Comparison of ENCODE assay signal across 8 mouse cellular contexts in the genomic region with DNA sequence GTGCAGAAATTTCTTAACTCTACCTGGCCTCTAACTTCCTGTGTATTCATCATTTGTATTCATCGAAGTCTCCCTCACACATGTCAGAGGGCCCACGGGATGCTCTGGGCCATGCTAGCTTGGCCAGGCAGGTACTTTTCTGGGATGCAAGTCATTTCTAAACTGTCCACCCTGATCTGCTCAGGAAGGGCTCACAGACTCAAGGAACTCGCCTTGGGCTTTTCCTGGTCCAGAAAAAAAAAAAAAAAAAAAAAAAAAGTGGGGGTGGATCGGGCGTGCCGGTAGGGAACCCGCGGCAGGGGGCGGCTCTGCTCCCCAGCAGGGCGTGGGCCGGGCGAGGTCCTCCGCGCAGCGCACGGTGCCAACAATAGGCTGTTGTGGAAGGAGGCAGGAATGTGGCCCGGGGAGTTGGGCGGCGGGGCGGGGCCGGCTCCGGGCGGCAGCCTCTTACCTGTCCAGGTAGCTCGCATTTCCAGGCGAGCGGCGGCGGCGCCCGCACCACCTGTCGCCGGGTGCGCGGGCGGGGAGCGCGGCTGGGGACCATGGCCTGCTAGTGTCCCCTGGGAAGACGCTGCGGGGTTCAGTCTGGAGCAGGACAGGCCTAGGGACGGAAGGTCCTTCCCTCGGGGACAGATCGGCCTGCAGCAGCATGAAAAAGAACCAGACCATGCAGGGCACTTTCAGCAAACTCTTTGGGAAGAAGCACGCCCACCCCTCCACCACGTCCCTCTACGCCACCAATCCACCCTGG. TPM values are rescaled to one million over a fixed set of nuclear protein-coding genes. Genes with fewer than 3 reads are reported as not detected.
DNase-seq lines count a peak whose midpoint lies in the region; ATAC-seq and TF ChIP-seq lines count a peak whose summit lies in the region.

A gene (plus strand): TSS at position 460 of the 751 bp plus-strand sequence.

- H3K9ac ChIP-seq in ES-E14 (ENCODE audit: insufficient read depth, low read depth, low read length, poor library complexity, severe bottlenecking), result peak within 1 kb of the TSS; percentile 59
- H3K9ac ChIP-seq in midbrain, embryonic 12.5 days (replicated peaks), result peak within 1 kb of the TSS; percentile 37; the same call in 1 of the 2 replicates

- H3K9me3 ChIP-seq in ES-E14 (ENCODE audit: control insufficient read depth, insufficient read depth, low read depth, low read length), result no peaks in the 10 kb centered on the region
- no peaks in the 10 kb centered on the region for H3K9me3 ChIP-seq in hindbrain, embryonic 10.5 days
- H3K9me3 ChIP-seq in limb, embryonic 10.5 days (replicated peaks), result no peaks in the 10 kb centered on the region
- no peaks in the 10 kb centered on the region for H3K9me3 ChIP-seq in midbrain, embryonic 12.5 days

- no peaks in the 10 kb centered on the region for H3K36me3 ChIP-seq in ES-E14 (ENCODE audit: control insufficient read depth, insufficient read depth, low read length, poor library complexity, severe bottlenecking)
- no peaks in the 10 kb centered on the region for H3K36me3 ChIP-seq in hindbrain, embryonic 10.5 days
- H3K36me3 ChIP-seq in limb, embryonic 10.5 days, result no peaks in the 10 kb centered on the region
- H3K36me3 ChIP-seq in midbrain, embryonic 12.5 days, result no peaks in the 10 kb centered on the region

- WGBS in hindbrain, embryonic 10.5 days, result under 1% methylated on average over 45 of the region's 45 CpGs
- 2% methylated on average over 45 of the region's 45 CpGs for WGBS in limb, embryonic 10.5 days
- 1% methylated on average over 44 of the region's 45 CpGs for WGBS in midbrain, embryonic 12.5 days

- ATAC-seq in midbrain, embryonic 12.5 days (ENCODE audit: low FRiP score, low read depth), result no peak

- H3K4me1 ChIP-seq in ES-E14 (ENCODE audit: control insufficient read depth in 2 of 2, insufficient read depth in 2 of 2, low read length in 2 of 2, poor library complexity in 1 of 2), result peaks cover 0 to 23% of the 10 kb centered on the region in 2 experiments; a peak in 2 of 4 replicates
- H3K4me1 ChIP-seq in hindbrain, embryonic 10.5 days (replicated peaks), result peaks cover 36% of the 10 kb centered on the region
- H3K4me1 ChIP-seq in limb, embryonic 10.5 days, result peaks cover 39% of the 10 kb centered on the region
- peaks cover 17% of the 10 kb centered on the region for H3K4me1 ChIP-seq in midbrain, embryonic 12.5 days

- DNase-seq in CD4-positive, CD25-positive, alpha-beta regulatory T cell, adult 2 months (ENCODE audit: low read depth, low spot score), result peak; percentile 22
- peak; percentile 45 for DNase-seq in ES-E14 (ENCODE audit: low read depth, low spot score)
- DNase-seq in hindbrain, embryonic 10.5 days (ENCODE audit: low spot score), result peak; percentile 37
- peak; percentile 57 for DNase-seq in limb, embryonic 10.5 days (ENCODE audit: low spot score)
- DNase-seq in frontal cortex, postnatal 14 days (ENCODE audit: low spot score in 2 of 2), result no peak
- DNase-seq in c-Kit-positive CD71-positive TER-119-positive erythroid progenitor cells, embryonic 14.5 days (ENCODE audit: low spot score), result no peak
- no peak for DNase-seq in Muller cell, postnatal 12 days (ENCODE audit: inconsistent ontology term)

- H3K4me3 ChIP-seq in ES-E14 (ENCODE audit: insufficient read depth in 1 of 2, low read depth in 1 of 2, low read length in 2 of 2, poor library complexity in 1 of 2, severe bottlenecking in 1 of 2), result peak within 1 kb of the TSS; percentile 71 to 76
- H3K4me3 ChIP-seq in hindbrain, embryonic 10.5 days, result peak within 1 kb of the TSS; percentile 54
- peak within 1 kb of the TSS; percentile 51 for H3K4me3 ChIP-seq in limb, embryonic 10.5 days
- peak within 1 kb of the TSS; percentile 39 for H3K4me3 ChIP-seq in midbrain, embryonic 12.5 days

- in situ Hi-C loops in ES-E14 (cut with MboI; ENCODE audit: low sequenced_read_pairs in 2 of 2, unreplicated experiment in 2 of 2), result no loop called here

- H3K27me3 ChIP-seq in hindbrain, embryonic 10.5 days (ENCODE audit: insufficient read depth, poor library complexity, severe bottlenecking), result peaks cover 61% of the 10 kb centered on the region
- peaks cover 77% of the 10 kb centered on the region for H3K27me3 ChIP-seq in limb, embryonic 10.5 days (ENCODE audit: low read depth, poor library complexity, severe bottlenecking)
- peaks cover 41% of the 10 kb centered on the region for H3K27me3 ChIP-seq in midbrain, embryonic 12.5 days

- H3K27ac ChIP-seq in ES-E14 (ENCODE audit: insufficient read depth, low read depth, low read length, poor library complexity, severe bottlenecking), result no peak within 1 kb of the TSS
- peak within 1 kb of the TSS; percentile 66 for H3K27ac ChIP-seq in hindbrain, embryonic 10.5 days
- no peak within 1 kb of the TSS for H3K27ac ChIP-seq in limb, embryonic 10.5 days
- no peak within 1 kb of the TSS for H3K27ac ChIP-seq in midbrain, embryonic 12.5 days (replicated peaks)

- peak within 1 kb of the TSS; percentile 61 for H3K4me2 ChIP-seq in midbrain, embryonic 12.5 days (replicated peaks)

TF ChIP-seq in ES-E14, 5 proteins besides CTCF, POLR2A, EP300 and RAD21:
- peak; percentile 92 for TF ChIP-seq ZNF384 (IDR thresholded peaks at IDR 0.05; ENCODE audit: low read depth, low read length)
- TF ChIP-seq ZC3H11A (IDR thresholded peaks at IDR 0.05; ENCODE audit: borderline replicate concordance, low read depth, low read length), result no peak
- no peak for TF ChIP-seq MAFK (IDR thresholded peaks at IDR 0.05; ENCODE audit: insufficient read depth, low read depth, low read length)
- no peak; the same call in 1 of the 2 replicates for TF ChIP-seq HCFC1 (IDR thresholded peaks at IDR 0.05; ENCODE audit: borderline replicate concordance, insufficient read depth, low read length)
- no peak for TF ChIP-seq CHD2 (IDR thresholded peaks at IDR 0.05; ENCODE audit: low read depth, low read length)

RNA-seq across cellular contexts. Expression of the gene that starts here (rescaled TPM):
- total RNA-seq in ES-E14 (2012; rRNA removed), result 1.5 and 2.2 TPM in 2 replicates
- 0.24 and 0.54 TPM in 2 replicates for polyA plus RNA-seq in hindbrain, embryonic 10.5 days (2016; fragmentation: Nextera tagmentation; extraction: Ambion mirVana)
- polyA plus RNA-seq in limb, embryonic 10.5 days (2016; fragmentation: Nextera tagmentation; extraction: Ambion mirVana), result 0.23 and 0.33 TPM in 2 replicates
- polyA plus RNA-seq in midbrain, embryonic 12.5 days (2016; fragmentation: Nextera tagmentation; extraction: Ambion mirVana), result 0.23 and 0.24 TPM in 2 replicates

Comparison
In these comparisons a context has a peak if more than half of its experiments do, and no peak if none do; other contexts are left out.
1. Peak in DNase-seq, H3K4me3 ChIP-seq and H3K27ac ChIP-seq in hindbrain, embryonic 10.5 days; RNA of the gene not detected or under 1 TPM.
2. Peak in DNase-seq and H3K4me3 ChIP-seq in limb, embryonic 10.5 days; RNA of the gene not detected or under 1 TPM.
3. DNase-seq: peak in CD4-positive, CD25-positive, alpha-beta regulatory T cell, adult 2 months (single experiment) and ES-E14 (single experiment); none in frontal cortex, postnatal 14 days (0 of 2), c-Kit-positive CD71-positive TER-119-positive erythroid progenitor cells, embryonic 14.5 days (single experiment) and Muller cell, postnatal 12 days (single experiment).
4. Peak in every context shown above with its lines, with median percentiles within 50 percentile points of each other: H3K4me3 ChIP-seq.